Mouse (Mus musculus): Measurements from ENCODE around the gene Nlrp10. TPM values are rescaled to one million over a fixed set of nuclear protein-coding genes. Genes with fewer than 3 reads are reported as not detected.

Nlrp10 gene
- polyA plus RNA-seq, 1 experiment, result not detected

DNA sequence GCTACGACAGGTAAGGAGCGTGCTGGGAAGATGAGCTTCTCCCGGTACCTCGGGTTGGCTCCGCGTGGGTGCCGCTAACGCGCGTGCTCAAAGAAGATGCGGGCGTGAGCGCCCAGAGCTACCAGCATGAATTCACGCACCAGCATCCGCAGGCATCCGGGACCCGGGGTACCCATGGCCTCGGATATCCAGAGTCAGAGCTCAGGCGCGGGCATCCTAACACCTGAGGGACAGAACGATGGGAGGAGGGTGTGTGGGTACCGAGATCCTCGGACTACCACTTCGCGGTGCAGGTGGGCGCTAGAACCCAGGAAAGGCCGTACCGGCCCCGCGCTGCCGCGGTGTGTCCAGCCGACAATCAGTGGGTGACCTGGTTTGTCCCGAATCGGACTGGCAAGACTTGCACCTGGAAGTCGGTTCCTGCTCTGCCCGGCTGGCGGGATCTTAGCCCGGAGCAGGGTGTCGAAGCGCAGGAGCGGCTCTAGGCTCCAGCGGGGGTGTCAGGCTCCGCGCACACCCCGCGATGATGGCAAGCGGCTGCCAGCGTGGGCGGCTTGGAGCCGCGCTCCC, 20.9 kb upstream of the Nlrp10 start:
- WGBS, result 2% methylated on average over 52 of the region's 52 CpGs
- Histone ChIP-seq H3K27ac (ENCODE audit: control insufficient read depth, insufficient read depth, low read depth, low read length, poor library complexity) (no peak overlapping the region; the same call in 1 of the 2 replicates), H3K4me3 (replicated peaks; ENCODE audit: control insufficient read depth, low read depth, low read length) (no peak overlapping the region), H3K4me1 (ENCODE audit: control insufficient read depth, insufficient read depth, low read length) (no peaks in the 10 kb centered on the region)
- no peak for TF ChIP-seq CTCF (IDR thresholded peaks at IDR 0.05; ENCODE audit: control insufficient read depth, insufficient read depth, low read length)
- TF ChIP-seq POLR2A (IDR thresholded peaks at IDR 0.05; ENCODE audit: borderline replicate concordance, control insufficient read depth, low read depth, low read length), result no peak

DNA sequence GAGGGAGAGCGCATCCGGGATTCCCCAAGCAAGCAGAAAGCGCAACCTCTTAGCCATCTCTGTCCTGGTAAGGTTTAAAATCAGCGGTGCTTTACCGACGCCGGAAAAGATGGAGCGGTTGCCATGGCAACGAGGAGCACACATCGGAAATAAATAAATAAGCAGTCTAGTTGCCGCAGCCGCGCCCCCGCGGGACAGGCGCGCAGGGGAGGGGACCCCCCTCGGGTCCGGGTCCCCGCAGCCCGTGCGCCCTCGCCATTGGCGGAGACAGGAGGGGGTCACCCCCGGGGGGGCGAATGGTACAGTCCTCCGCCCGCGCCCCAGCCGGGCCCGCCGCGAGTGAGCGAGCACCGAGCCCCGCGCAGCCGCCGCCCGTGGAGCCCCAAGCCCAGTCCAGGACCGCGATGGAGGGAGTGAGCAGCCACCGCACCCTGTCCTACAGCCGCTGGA, 20.4 kb upstream of the Nlrp10 start, which contains the start of gene Tub:
Tub (plus strand) TSS at position 27 of the 450 bp plus-strand sequence.
- Histone ChIP-seq H3K27ac (ENCODE audit: control insufficient read depth, insufficient read depth, low read depth, low read length, poor library complexity) (no peak within 1 kb of the TSS; the same call in 1 of the 2 replicates), H3K4me1 (ENCODE audit: control insufficient read depth, insufficient read depth, low read length) (no peaks in the 10 kb centered on the region), H3K4me3 (replicated peaks; ENCODE audit: control insufficient read depth, low read depth, low read length) (no peak within 1 kb of the TSS)
- WGBS, result 2% methylated on average over 44 of the region's 44 CpGs
- TF ChIP-seq CTCF (IDR thresholded peaks at IDR 0.05; ENCODE audit: control insufficient read depth, insufficient read depth, low read length) (no peak), POLR2A (IDR thresholded peaks at IDR 0.05; ENCODE audit: borderline replicate concordance, control insufficient read depth, low read depth, low read length) (no peak)

DNA sequence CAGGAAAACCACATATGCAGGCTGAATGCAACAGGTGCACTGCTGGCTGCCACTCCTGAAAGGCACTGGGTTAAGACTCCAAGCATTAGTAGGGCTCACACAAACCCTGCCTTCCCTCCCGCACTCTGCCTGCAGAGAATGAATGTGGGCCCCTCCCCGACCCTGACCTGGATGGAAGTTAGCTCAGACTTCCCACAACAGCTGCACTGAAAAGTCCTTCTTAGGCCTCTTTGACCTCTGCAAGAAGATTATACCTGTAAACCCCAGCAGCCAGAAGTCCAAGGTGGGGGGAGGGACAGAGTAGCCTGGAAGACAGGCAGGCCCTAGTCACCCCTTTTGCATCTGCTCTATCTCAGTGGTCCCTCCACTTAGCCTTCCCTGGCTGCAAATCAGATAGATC, 19.3 kb upstream of the Nlrp10 start:
- 59% methylated on average over 2 of the region's 2 CpGs for WGBS
- H3K27ac ChIP-seq (ENCODE audit: control insufficient read depth, insufficient read depth, low read depth, low read length, poor library complexity), result no peak overlapping the region
- TF ChIP-seq POLR2A (IDR thresholded peaks at IDR 0.05; ENCODE audit: borderline replicate concordance, control insufficient read depth, low read depth, low read length) (no peak), CTCF (IDR thresholded peaks at IDR 0.05; ENCODE audit: control insufficient read depth, insufficient read depth, low read length) (no peak)
- H3K4me3 ChIP-seq (replicated peaks; ENCODE audit: control insufficient read depth, low read depth, low read length), result no peak overlapping the region
- H3K4me1 ChIP-seq (ENCODE audit: control insufficient read depth, insufficient read depth, low read length), result no peaks in the 10 kb centered on the region

DNA sequence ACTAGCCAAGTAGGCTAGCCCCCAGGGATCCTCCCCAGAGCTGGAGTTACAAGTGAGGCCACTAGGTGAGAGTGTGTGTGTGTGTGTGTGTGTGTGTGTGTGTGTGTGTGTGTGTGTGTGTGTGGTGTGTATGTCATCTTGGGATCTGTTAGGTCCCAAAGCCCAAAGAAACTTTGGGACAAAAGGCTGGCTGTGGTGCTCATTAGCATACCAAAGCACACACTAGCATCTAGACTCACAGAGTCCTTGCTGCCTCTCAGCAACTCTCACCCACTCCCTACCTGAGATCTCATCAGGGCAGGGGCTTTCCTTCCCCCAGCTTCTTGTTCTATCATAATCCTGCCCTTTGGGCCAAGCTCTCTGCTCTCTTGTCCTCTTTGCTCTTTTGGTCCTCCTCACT, 18.6 kb upstream of the Nlrp10 start:
- no peak for TF ChIP-seq POLR2A (IDR thresholded peaks at IDR 0.05; ENCODE audit: borderline replicate concordance, control insufficient read depth, low read depth, low read length)
- TF ChIP-seq CTCF (IDR thresholded peaks at IDR 0.05; ENCODE audit: control insufficient read depth, insufficient read depth, low read length), result no peak
- Histone ChIP-seq H3K4me1 (ENCODE audit: control insufficient read depth, insufficient read depth, low read length) (no peaks in the 10 kb centered on the region), H3K4me3 (replicated peaks; ENCODE audit: control insufficient read depth, low read depth, low read length) (no peak overlapping the region), H3K27ac (ENCODE audit: control insufficient read depth, insufficient read depth, low read depth, low read length, poor library complexity) (no peak overlapping the region)

DNA sequence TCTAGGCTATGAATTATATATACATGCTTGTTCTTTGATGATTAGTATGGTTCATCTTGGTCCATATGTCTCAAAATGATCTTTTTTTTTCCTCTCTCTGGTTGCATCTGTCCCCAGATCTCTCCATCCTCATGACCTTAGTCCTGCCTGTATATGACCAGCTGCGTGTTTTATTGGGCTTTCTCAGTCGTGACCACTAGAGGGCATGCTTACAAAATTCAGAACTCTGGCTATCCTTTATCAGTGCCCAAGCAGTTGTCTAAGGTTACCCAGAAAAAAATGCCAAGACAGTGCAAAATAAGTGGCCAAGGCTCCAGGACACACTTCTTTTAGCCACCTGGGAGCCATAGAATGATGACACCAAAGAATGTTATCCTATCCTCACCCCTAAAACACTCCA, 14.0 kb upstream of the Nlrp10 start:
- Histone ChIP-seq H3K27ac (ENCODE audit: control insufficient read depth, insufficient read depth, low read depth, low read length, poor library complexity) (no peak overlapping the region), H3K4me3 (replicated peaks; ENCODE audit: control insufficient read depth, low read depth, low read length) (no peak overlapping the region), H3K4me1 (ENCODE audit: control insufficient read depth, insufficient read depth, low read length) (no peaks in the 10 kb centered on the region)
- TF ChIP-seq CTCF (IDR thresholded peaks at IDR 0.05; ENCODE audit: control insufficient read depth, insufficient read depth, low read length) (peak; percentile 39), POLR2A (IDR thresholded peaks at IDR 0.05; ENCODE audit: borderline replicate concordance, control insufficient read depth, low read depth, low read length) (no peak)
- WGBS, result 0% methylated on average over 2 of the region's 2 CpGs

DNA sequence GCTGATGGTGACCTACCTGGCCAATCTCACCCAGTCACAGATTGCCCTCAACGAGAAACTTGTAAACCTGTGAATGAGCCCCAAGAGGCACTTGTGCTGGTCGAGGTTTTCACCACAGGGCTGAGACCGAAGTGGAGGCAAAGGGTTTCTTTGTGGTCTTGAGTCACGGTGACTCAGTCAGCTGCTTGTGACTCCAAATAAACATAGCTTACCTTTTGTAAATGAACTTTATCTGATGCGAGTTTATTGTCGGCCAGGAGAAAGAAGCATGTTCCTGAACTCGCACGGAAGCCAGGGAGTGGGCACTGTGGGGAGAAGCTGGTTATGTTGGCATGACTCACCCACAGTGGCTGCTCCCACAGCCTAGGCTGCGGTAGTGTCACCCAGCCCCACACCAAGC, 11.5 kb upstream of the Nlrp10 start:
- Histone ChIP-seq H3K27ac (ENCODE audit: control insufficient read depth, insufficient read depth, low read depth, low read length, poor library complexity) (no peak overlapping the region), H3K4me3 (replicated peaks; ENCODE audit: control insufficient read depth, low read depth, low read length) (no peak overlapping the region), H3K4me1 (ENCODE audit: control insufficient read depth, insufficient read depth, low read length) (no peaks in the 10 kb centered on the region)
- 84% methylated on average over 9 of the region's 9 CpGs for whole genome bisulfite sequencing
- TF ChIP-seq CTCF (IDR thresholded peaks at IDR 0.05; ENCODE audit: control insufficient read depth, insufficient read depth, low read length) (no peak), POLR2A (IDR thresholded peaks at IDR 0.05; ENCODE audit: borderline replicate concordance, control insufficient read depth, low read depth, low read length) (no peak)

DNA sequence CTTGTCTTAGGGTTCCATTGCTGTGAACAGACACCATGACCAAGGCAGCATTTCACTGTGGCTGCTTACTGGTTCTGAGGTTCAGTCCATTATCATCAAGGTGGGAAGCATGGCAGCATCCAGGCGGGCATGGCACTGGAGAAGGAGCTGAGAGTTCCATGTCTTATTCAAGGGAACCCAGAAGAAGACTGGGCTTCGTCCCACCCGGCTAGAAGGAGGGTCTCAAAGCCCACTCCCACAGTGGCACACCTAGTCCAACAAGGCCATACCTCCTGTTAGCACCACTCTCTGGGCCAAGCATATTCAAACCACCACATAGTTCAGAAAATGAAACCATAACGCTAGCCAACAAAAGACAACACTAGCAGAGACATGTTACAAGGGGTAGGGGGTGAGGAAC, 6.6 kb upstream of the Nlrp10 start:
- Histone ChIP-seq H3K4me1 (ENCODE audit: control insufficient read depth, insufficient read depth, low read length) (peaks cover 2% of the 10 kb centered on the region; the same call in 1 of the 2 replicates), H3K4me3 (replicated peaks; ENCODE audit: control insufficient read depth, low read depth, low read length) (no peak overlapping the region), H3K27ac (ENCODE audit: control insufficient read depth, insufficient read depth, low read depth, low read length, poor library complexity) (no peak overlapping the region)
- TF ChIP-seq POLR2A (IDR thresholded peaks at IDR 0.05; ENCODE audit: borderline replicate concordance, control insufficient read depth, low read depth, low read length) (no peak), CTCF (IDR thresholded peaks at IDR 0.05; ENCODE audit: control insufficient read depth, insufficient read depth, low read length) (no peak)
- whole genome bisulfite sequencing, result 89% methylated on average over 4 of the region's 4 CpGs

DNA sequence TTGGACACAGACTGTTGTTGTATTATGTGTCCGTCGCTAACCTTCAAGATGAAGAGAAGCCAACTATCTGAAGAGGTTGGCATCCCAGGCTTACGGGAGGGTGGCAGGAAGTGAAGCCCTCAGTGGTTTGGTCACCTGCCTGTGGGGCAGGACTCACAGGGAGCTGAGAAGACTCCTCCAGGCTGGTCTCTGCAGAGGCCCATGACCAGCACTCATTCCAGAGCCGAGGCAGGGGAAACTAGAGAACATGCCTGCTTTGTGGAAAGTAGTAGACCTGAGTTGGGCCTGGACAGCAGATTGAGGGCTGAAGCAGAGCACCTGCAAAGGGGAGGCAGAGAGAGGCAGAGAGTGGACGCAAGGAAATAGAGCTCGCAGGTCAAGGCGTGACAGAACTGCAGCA, 5.4 kb upstream of the Nlrp10 start:
- Histone ChIP-seq H3K27ac (ENCODE audit: control insufficient read depth, insufficient read depth, low read depth, low read length, poor library complexity) (no peak overlapping the region), H3K4me3 (replicated peaks; ENCODE audit: control insufficient read depth, low read depth, low read length) (peak overlapping the region; percentile 22), H3K4me1 (ENCODE audit: control insufficient read depth, insufficient read depth, low read length) (peaks cover 2% of the 10 kb centered on the region; the same call in 1 of the 2 replicates)
- no peak for TF ChIP-seq POLR2A (IDR thresholded peaks at IDR 0.05; ENCODE audit: borderline replicate concordance, control insufficient read depth, low read depth, low read length)
- TF ChIP-seq CTCF (IDR thresholded peaks at IDR 0.05; ENCODE audit: control insufficient read depth, insufficient read depth, low read length), result no peak
- 73% methylated on average over 7 of the region's 7 CpGs for WGBS

DNA sequence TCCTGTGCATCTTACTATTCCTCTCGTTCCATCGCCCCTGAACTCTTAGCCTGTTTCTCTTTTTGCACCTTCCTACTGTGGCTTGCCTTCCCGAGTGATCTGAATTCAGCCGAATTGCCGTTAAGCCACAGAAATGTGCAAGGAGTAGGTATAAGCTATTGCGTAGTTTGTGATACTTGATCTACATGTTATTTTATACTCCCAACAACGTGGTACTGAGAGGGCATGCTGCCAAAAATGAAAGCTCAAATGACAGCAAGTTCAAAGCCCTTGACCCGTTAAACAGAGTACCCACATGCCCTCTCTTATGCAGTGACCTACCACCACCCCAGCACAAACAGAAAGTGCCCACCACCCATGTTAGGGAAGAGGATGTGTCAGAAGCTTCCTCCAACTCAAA, 4.9 kb upstream of the Nlrp10 start:
- TF ChIP-seq CTCF (IDR thresholded peaks at IDR 0.05; ENCODE audit: control insufficient read depth, insufficient read depth, low read length) (no peak), POLR2A (IDR thresholded peaks at IDR 0.05; ENCODE audit: borderline replicate concordance, control insufficient read depth, low read depth, low read length) (no peak)
- Histone ChIP-seq H3K4me1 (ENCODE audit: control insufficient read depth, insufficient read depth, low read length) (peaks cover 2% of the 10 kb centered on the region; the same call in 1 of the 2 replicates), H3K4me3 (replicated peaks; ENCODE audit: control insufficient read depth, low read depth, low read length) (peak overlapping the region; percentile 88), H3K27ac (ENCODE audit: control insufficient read depth, insufficient read depth, low read depth, low read length, poor library complexity) (no peak overlapping the region)
- WGBS, result 0% methylated on average over 8 of the region's 8 CpGs

Data from bone marrow, adult 2 months (tissue).